Mouse (Mus musculus) kidney, adult 2 months (tissue): ENCODE measurements at regions not wholly inside any gene's neighbourhood (a gene's known extent, or its start where the extent isn't known, plus 50 kb on each side); places are given as distances from the start of the nearest gene placed in this dataset.

ENCODE experiments used
- CTCF ChIP-seq: fragments of 200-500 bp; conservative IDR thresholded peaks from 2 replicates; pipeline ENCODE4 v1.5.1; 2011; ENCODE audit warnings: low read depth, mild to moderate bottlenecking, control low read depth, low read length, moderate library complexity, mixed read lengths; ENCODE audit not compliant: insufficient read depth, insufficient read length
- POLR2A ChIP-seq: fragments of 200-500 bp; IDR thresholded peaks from one replicate; pipeline ENCODE4 v1.6.1; 2011; ENCODE audit warnings: low read depth, low read length, control low read depth

GRCm38 (mm10) chr4:69889931-69890634 is 520.2 kb downstream of the Cdk5rap2 start:
- no peak for TF ChIP-seq CTCF
- no peak for TF ChIP-seq POLR2A
